Mouse (Mus musculus): Measurements from ENCODE around the gene Dennd2c.

DNA sequence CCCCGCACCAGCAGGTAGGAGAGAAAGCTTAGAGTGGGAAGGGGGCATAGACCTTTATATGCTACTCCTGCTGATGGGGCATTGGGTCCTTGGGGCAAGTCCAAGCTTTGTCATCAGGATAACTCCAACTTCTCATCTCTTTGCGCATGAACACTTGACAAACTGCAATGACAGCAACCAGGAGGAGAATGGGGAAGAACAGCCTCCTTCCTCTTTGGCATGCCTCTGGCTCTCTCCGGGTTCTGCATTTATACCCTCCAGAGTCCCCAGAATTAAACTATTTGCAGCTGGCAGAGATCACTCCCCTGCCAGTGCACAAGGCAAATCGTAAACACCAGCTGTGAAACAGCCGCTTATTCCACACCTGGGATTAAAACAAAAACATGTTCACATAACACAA is 111.1 kb downstream of the Dennd2c start:
- no peak for TF ChIP-seq CTCF (IDR thresholded peaks at IDR 0.05; ENCODE audit: insufficient read depth, low read depth, low read length)
- TF ChIP-seq POLR2A (IDR thresholded peaks at IDR 0.05; ENCODE audit: insufficient read depth, low read depth, low read length), result no peak
